Mouse (Mus musculus): Measurements from ENCODE around the gene Eif3i.

The Eif3i gene

GRCm38 (mm10) chr4:129600233-129601158 is at the start of gene Eif3i, which contains the start of gene Tmem234:
Eif3i (minus strand) TSS chr4:129600648.
Tmem234 (plus strand) TSS chr4:129600668.
- DNase-seq, result peak; percentile 76

- no peak for DNase-seq
These were observed 48.2 kb upstream of the Eif3i start for GRCm38 (mm10) chr4:129648656-129649055.

GRCm38 (mm10) chr4:129645204-129645603 is 44.8 kb upstream of the Eif3i start:
- no peak for DNase-seq

GRCm38 (mm10) chr4:129641756-129642155 is 41.3 kb upstream of the Eif3i start:
- DNase-seq, result no peak

- peak; percentile 97 for DNase-seq
These were observed 40.4 kb upstream of the Eif3i start, which contains the start of gene Txlna for GRCm38 (mm10) chr4:129640638-129641467. Txlna (minus strand) TSS chr4:129641065.

GRCm38 (mm10) chr4:129640101-129640637 is 39.7 kb upstream of the Eif3i start:
- DNase-seq, result peak; percentile 64

- no peak for DNase-seq
These were observed 38.8 kb upstream of the Eif3i start for GRCm38 (mm10) chr4:129639221-129639620.

- DNase-seq, result no peak
These were observed 33.4 kb upstream of the Eif3i start for GRCm38 (mm10) chr4:129633852-129634251.

GRCm38 (mm10) chr4:129631867-129632266 is 31.4 kb upstream of the Eif3i start:
- no peak for DNase-seq

GRCm38 (mm10) chr4:129630944-129631343 is 30.5 kb upstream of the Eif3i start:
- no peak for DNase-seq

GRCm38 (mm10) chr4:129626035-129626434 is 25.6 kb upstream of the Eif3i start:
- no peak for DNase-seq

GRCm38 (mm10) chr4:129625496-129625895 is 25.0 kb upstream of the Eif3i start:
- no peak for DNase-seq

GRCm38 (mm10) chr4:129625029-129625370 is 24.6 kb upstream of the Eif3i start:
- DNase-seq, result peak; percentile 67

- DNase-seq, result peak; percentile 86
These were observed 24.0 kb upstream of the Eif3i start for GRCm38 (mm10) chr4:129624281-129625028.

- peak; percentile 61 for DNase-seq
These were observed 23.2 kb upstream of the Eif3i start, which contains the start of gene Ccdc28b for GRCm38 (mm10) chr4:129623681-129624091. Ccdc28b (minus strand) TSS chr4:129623947.

- peak; percentile 56 for DNase-seq
These were observed 22.5 kb upstream of the Eif3i start for GRCm38 (mm10) chr4:129622803-129623535.

- DNase-seq, result peak; percentile 52
These were observed 21.8 kb upstream of the Eif3i start for GRCm38 (mm10) chr4:129622120-129622802.

- peak; percentile 66 for DNase-seq
These were observed 20.9 kb upstream of the Eif3i start for GRCm38 (mm10) chr4:129621283-129621841.

- DNase-seq, result no peak
These were observed 20.2 kb upstream of the Eif3i start for GRCm38 (mm10) chr4:129620419-129621282.

All from cerebellum, adult 8-10 months (tissue).